8 mouse cellular contexts compared by ENCODE assay signal in genomic region chr10:94545259-94546019, GRCm38 (mm10).
DNase-seq lines count a peak whose midpoint lies in the region; ATAC-seq and TF ChIP-seq lines count a peak whose summit lies in the region.

No protein-coding gene starts in this region.

- H3K27ac ChIP-seq in embryonic facial prominence, embryonic 14.5 days (replicated peaks; ENCODE audit: low read depth, low read length): peak overlapping the region; percentile 84
- H3K27ac ChIP-seq in heart, embryonic 14.5 days (replicated peaks in 1 of 2; ENCODE audit: control insufficient read depth in 1 of 2, insufficient read depth in 1 of 2, low read depth in 2 of 2, low read length in 2 of 2): peak overlapping the region; percentile 82 to 83
- peak overlapping the region; percentile 14 for H3K27ac ChIP-seq in kidney, embryonic 16.5 days (ENCODE audit: low read length)
- peak overlapping the region; percentile 91 for H3K27ac ChIP-seq in liver, postnatal 0 days (ENCODE audit: low read depth)
- no peak overlapping the region for H3K27ac ChIP-seq in neural tube, embryonic 14.5 days (ENCODE audit: low read depth, low read length)

- WGBS in embryonic facial prominence, embryonic 14.5 days: 13% methylated on average over 21 of the region's 21 CpGs
- WGBS in heart, embryonic 14.5 days: 18% methylated on average over 21 of the region's 21 CpGs
- 21% methylated on average over 21 of the region's 21 CpGs for WGBS in kidney, embryonic 16.5 days
- 10% methylated on average over 21 of the region's 21 CpGs for WGBS in liver, postnatal 0 days (ENCODE audit: insufficient replicate concordance)
- WGBS in neural tube, embryonic 14.5 days: 21% methylated on average over 21 of the region's 21 CpGs

- peaks cover 16% of the 10 kb centered on the region for H3K4me1 ChIP-seq in embryonic facial prominence, embryonic 14.5 days (ENCODE audit: control insufficient read depth, insufficient read depth, low read length)
- peaks cover 16 to 30% of the 10 kb centered on the region in 2 experiments for H3K4me1 ChIP-seq in heart, embryonic 14.5 days (ENCODE audit: control insufficient read depth in 2 of 2, insufficient read depth in 2 of 2, low read length in 2 of 2)
- peaks cover 23% of the 10 kb centered on the region for H3K4me1 ChIP-seq in kidney, embryonic 16.5 days (ENCODE audit: insufficient read depth, low read length)
- peaks cover 7% of the 10 kb centered on the region; the same call in 1 of the 2 replicates for H3K4me1 ChIP-seq in liver, postnatal 0 days (ENCODE audit: insufficient read depth)
- H3K4me1 ChIP-seq in neural tube, embryonic 14.5 days (ENCODE audit: control insufficient read depth, insufficient read depth, low read length): peaks cover 21% of the 10 kb centered on the region

- no peaks in the 10 kb centered on the region for H3K27me3 ChIP-seq in embryonic facial prominence, embryonic 14.5 days (replicated peaks; ENCODE audit: control insufficient read depth, insufficient read depth, low read length)
- no peaks in the 10 kb centered on the region for H3K27me3 ChIP-seq in heart, embryonic 14.5 days (ENCODE audit: control insufficient read depth, insufficient read depth, low read length)
- no peaks in the 10 kb centered on the region for H3K27me3 ChIP-seq in kidney, embryonic 16.5 days (ENCODE audit: insufficient read depth, low read length)
- H3K27me3 ChIP-seq in liver, postnatal 0 days (ENCODE audit: insufficient read depth, low read length): no peaks in the 10 kb centered on the region
- H3K27me3 ChIP-seq in neural tube, embryonic 14.5 days (ENCODE audit: control insufficient read depth, insufficient read depth, low read length): no peaks in the 10 kb centered on the region

- H3K4me3 ChIP-seq in embryonic facial prominence, embryonic 14.5 days (ENCODE audit: low read depth, low read length): peak overlapping the region; percentile 25
- H3K4me3 ChIP-seq in heart, embryonic 14.5 days (ENCODE audit: control insufficient read depth in 1 of 2, insufficient read depth in 1 of 2, low read depth in 1 of 2, low read length in 2 of 2): peak overlapping the region; percentile 35 to 45
- H3K4me3 ChIP-seq in kidney, embryonic 16.5 days (ENCODE audit: low read length): peak overlapping the region; percentile 31
- peak overlapping the region; percentile 49 for H3K4me3 ChIP-seq in liver, postnatal 0 days (ENCODE audit: low read depth, low read length)
- H3K4me3 ChIP-seq in neural tube, embryonic 14.5 days (ENCODE audit: low read depth, low read length): no peak overlapping the region

- H3K9me3 ChIP-seq in embryonic facial prominence, embryonic 14.5 days (ENCODE audit: control insufficient read depth, low read length): peaks cover 11% of the 10 kb centered on the region
- peaks cover 4% of the 10 kb centered on the region for H3K9me3 ChIP-seq in heart, embryonic 14.5 days (ENCODE audit: control insufficient read depth, low read length)
- peaks cover 5% of the 10 kb centered on the region; the same call in 1 of the 2 replicates for H3K9me3 ChIP-seq in kidney, embryonic 16.5 days (ENCODE audit: low read length)
- peaks cover 3% of the 10 kb centered on the region; the same call in 1 of the 2 replicates for H3K9me3 ChIP-seq in liver, postnatal 0 days (ENCODE audit: low read length)
- no peaks in the 10 kb centered on the region for H3K9me3 ChIP-seq in neural tube, embryonic 14.5 days (ENCODE audit: control insufficient read depth, low read length)

- ATAC-seq in embryonic facial prominence, embryonic 14.5 days (ENCODE audit: low read depth): peak; percentile 86
- peak; percentile 65 for ATAC-seq in heart, embryonic 14.5 days (ENCODE audit: insufficient number of reproducible peaks, insufficient read depth, low FRiP score, low read depth)
- peak; percentile 62 for ATAC-seq in kidney, embryonic 16.5 days (ENCODE audit: low FRiP score, low TSS enrichment)
- peak; percentile 78 for ATAC-seq in liver, postnatal 0 days
- peak; percentile 62 for ATAC-seq in neural tube, embryonic 14.5 days (ENCODE audit: low read depth)

- H3K9ac ChIP-seq in embryonic facial prominence, embryonic 14.5 days (ENCODE audit: low read depth, low read length): peak overlapping the region; percentile 54
- H3K9ac ChIP-seq in heart, embryonic 14.5 days (ENCODE audit: low read length): peak overlapping the region; percentile 73
- H3K9ac ChIP-seq in kidney, embryonic 16.5 days (replicated peaks; ENCODE audit: low read length): peak overlapping the region; percentile 52
- peak overlapping the region; percentile 66 for H3K9ac ChIP-seq in liver, postnatal 0 days (replicated peaks)
- H3K9ac ChIP-seq in neural tube, embryonic 14.5 days (replicated peaks; ENCODE audit: low read depth, low read length): no peak overlapping the region

- H3K4me2 ChIP-seq in embryonic facial prominence, embryonic 14.5 days (ENCODE audit: low read depth, low read length): peak overlapping the region; percentile 52
- H3K4me2 ChIP-seq in heart, embryonic 14.5 days (ENCODE audit: low read length): peak overlapping the region; percentile 73
- peak overlapping the region; percentile 52 for H3K4me2 ChIP-seq in kidney, embryonic 16.5 days (replicated peaks; ENCODE audit: low read depth, low read length)
- peak overlapping the region; percentile 71 for H3K4me2 ChIP-seq in liver, postnatal 0 days (ENCODE audit: low read depth, low read length)
- H3K4me2 ChIP-seq in neural tube, embryonic 14.5 days (ENCODE audit: low read depth, low read length): peak overlapping the region; percentile 7; the same call in 1 of the 2 replicates

- no peak for TF ChIP-seq CTCF in liver, postnatal 0 days (IDR thresholded peaks at IDR 0.05; ENCODE audit: low read depth)

- H3K36me3 ChIP-seq in embryonic facial prominence, embryonic 14.5 days (ENCODE audit: control insufficient read depth, insufficient read depth, low read length): no peaks in the 10 kb centered on the region
- H3K36me3 ChIP-seq in heart, embryonic 14.5 days (ENCODE audit: control insufficient read depth, insufficient read depth, low read length): no peaks in the 10 kb centered on the region
- no peaks in the 10 kb centered on the region for H3K36me3 ChIP-seq in kidney, embryonic 16.5 days (ENCODE audit: insufficient read depth, low read length)
- H3K36me3 ChIP-seq in liver, postnatal 0 days (replicated peaks; ENCODE audit: insufficient read depth, low read length): no peaks in the 10 kb centered on the region
- H3K36me3 ChIP-seq in neural tube, embryonic 14.5 days (ENCODE audit: control insufficient read depth, insufficient read depth, low read length): no peaks in the 10 kb centered on the region

- DNase-seq in 3134 (ENCODE audit: extremely low read depth, insufficient read length, low spot score): peak; percentile 80
- peak; percentile 85 for DNase-seq in Muller cell, postnatal 12 days (ENCODE audit: inconsistent ontology term)
- DNase-seq in embryonic facial prominence, embryonic 14.5 days (ENCODE audit: low spot score): peak; percentile 82
- DNase-seq in liver, postnatal 0 days: peak; percentile 55
- DNase-seq in urinary bladder, postnatal 36 days (ENCODE audit: low spot score in 2 of 2): peak; percentile 52 to 60

- TF ChIP-seq EP300 in liver, postnatal 0 days (IDR thresholded peaks at IDR 0.05; ENCODE audit: low read depth): peak; percentile 16; the same call in 1 of the 2 replicates

Comparison
In these comparisons a context has a peak if more than half of its experiments do, and no peak if none do; other contexts are left out.
1. H3K4me2 ChIP-seq: peak in every context shown above with its lines; median percentile 73 in heart, embryonic 14.5 days; 71 in liver, postnatal 0 days; 52 in embryonic facial prominence, embryonic 14.5 days; 52 in kidney, embryonic 16.5 days; 7 in neural tube, embryonic 14.5 days.